7 mouse cellular contexts compared by ENCODE assay signal in the genomic region with DNA sequence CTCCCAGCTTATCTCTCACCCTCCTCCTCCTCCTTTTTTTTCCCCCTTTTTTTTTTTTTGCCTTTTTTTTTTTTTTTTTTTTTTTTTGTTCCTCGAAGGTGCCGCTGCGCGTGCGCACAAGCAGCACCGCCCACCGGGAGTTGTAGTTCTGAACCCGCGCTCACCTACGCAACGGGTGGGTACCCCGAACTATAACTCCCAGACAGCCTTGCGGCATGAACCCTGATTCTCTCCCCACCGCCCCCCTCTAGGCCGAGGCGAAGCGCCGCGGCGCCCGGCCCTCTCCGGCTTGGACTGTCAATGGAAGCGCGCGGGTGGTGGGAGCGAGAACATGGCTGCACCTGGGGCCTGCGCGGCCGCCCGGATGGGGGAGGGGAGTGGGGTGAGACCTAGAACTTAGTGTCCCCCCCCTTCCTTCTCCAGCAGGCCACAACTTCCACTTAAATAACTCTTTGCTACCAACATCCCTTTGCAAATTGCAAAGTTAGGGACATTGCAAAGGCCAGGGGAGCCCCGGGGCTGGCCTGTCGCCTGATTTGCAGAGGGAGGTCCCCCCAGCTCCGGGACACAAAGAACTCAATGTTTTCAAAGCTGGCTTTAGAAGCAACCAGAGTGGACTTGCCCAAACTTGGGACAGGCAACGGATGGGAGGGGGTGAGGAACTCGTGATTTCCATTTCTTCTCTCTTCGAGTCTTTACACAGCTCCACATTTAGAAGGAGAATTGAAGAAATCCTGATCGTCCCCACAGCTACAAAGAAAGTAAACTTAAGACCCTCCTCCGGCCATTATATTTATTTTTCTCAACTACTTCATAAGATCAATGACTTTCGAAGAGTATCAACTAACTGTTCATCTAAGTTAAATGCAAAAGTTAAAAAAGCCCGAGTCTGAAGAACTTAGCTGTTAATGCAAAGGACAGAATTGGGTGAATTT. TPM values are rescaled to one million over a fixed set of nuclear protein-coding genes. Genes with fewer than 3 reads are reported as not detected.
DNase-seq lines count a peak whose midpoint lies in the region; ATAC-seq lines count a peak whose summit lies in the region.

TSS of gene Gtf2i (minus strand) at position 73 of the 935 bp plus-strand sequence.

- under 1% methylated on average over 40 of the region's 40 CpGs for WGBS in intestine, embryonic 15.5 days
- under 1% methylated on average over 40 of the region's 40 CpGs for WGBS in midbrain, embryonic 10.5 days

- H3K4me3 ChIP-seq in intestine, embryonic 15.5 days (replicated peaks): peak within 1 kb of the TSS; percentile 64
- peak within 1 kb of the TSS; percentile 94 for H3K4me3 ChIP-seq in midbrain, embryonic 10.5 days

- H3K36me3 ChIP-seq in intestine, embryonic 15.5 days: peaks cover 4% of the 10 kb centered on the region; the same call in 1 of the 2 replicates
- peaks cover 23% of the 10 kb centered on the region for H3K36me3 ChIP-seq in midbrain, embryonic 10.5 days

- intact Hi-C loops in gastrocnemius, postnatal 36 days (cut with DNase I): no loop called here
- intact Hi-C loops in left cerebral cortex, postnatal 25 days (cut with DNase I): loop anchor here (2.0 to 5.0 kb wide), 2 partner anchors 30 to 43 kb away; no protein-coding TSS in a partner anchor

- DNase-seq in adrenal gland, adult 2 months: peak; percentile 97
- peak; percentile 94 for DNase-seq in embryo, embryonic 11.5 days (ENCODE audit: low read depth, low spot score)
- DNase-seq in gastrocnemius, postnatal 36 days: peak; percentile 87 to 91
- DNase-seq in left cerebral cortex, postnatal 25 days (ENCODE audit: low spot score in 2 of 2): peak; percentile 95 to 98
- DNase-seq in midbrain, embryonic 10.5 days (ENCODE audit: low spot score): peak; percentile 97
- peak; percentile 85 for DNase-seq in right cerebral cortex, postnatal 4 days

- peak within 1 kb of the TSS; percentile 83 for H3K9ac ChIP-seq in intestine, embryonic 15.5 days

- ATAC-seq in intestine, embryonic 15.5 days: peak; percentile 92

- peaks cover 21% of the 10 kb centered on the region; the same call in 1 of the 2 replicates for H3K4me1 ChIP-seq in intestine, embryonic 15.5 days (replicated peaks)
- H3K4me1 ChIP-seq in midbrain, embryonic 10.5 days: peaks cover 43% of the 10 kb centered on the region

- H3K9me3 ChIP-seq in intestine, embryonic 15.5 days: no peaks in the 10 kb centered on the region
- no peaks in the 10 kb centered on the region for H3K9me3 ChIP-seq in midbrain, embryonic 10.5 days (replicated peaks)

- peak within 1 kb of the TSS; percentile 98 for H3K27ac ChIP-seq in intestine, embryonic 15.5 days
- peak within 1 kb of the TSS; percentile 100 for H3K27ac ChIP-seq in midbrain, embryonic 10.5 days (replicated peaks)

- H3K27me3 ChIP-seq in intestine, embryonic 15.5 days (replicated peaks): no peaks in the 10 kb centered on the region
- H3K27me3 ChIP-seq in midbrain, embryonic 10.5 days (ENCODE audit: low read depth, poor library complexity, severe bottlenecking): no peaks in the 10 kb centered on the region

- H3K4me2 ChIP-seq in intestine, embryonic 15.5 days (replicated peaks): peak within 1 kb of the TSS; percentile 76

RNA-seq across cellular contexts. Expression of gene Gtf2i, which starts in this region (rescaled TPM):
- total RNA-seq in adrenal gland, adult 2 months (2021): 100 to 1,000 TPM; 239 to 244 TPM
- polyA plus RNA-seq in adrenal gland, adult 2 months (2012; rRNA removed): 104 and 110 TPM in 2 replicates
- total RNA-seq in gastrocnemius, postnatal 36 days (2021): 10 to 100 TPM; 95.3 to 98.5 TPM
- polyA plus RNA-seq in intestine, embryonic 15.5 days (2015; fragmentation: Nextera tagmentation; extraction: Ambion mirVana): 125 and 137 TPM in 2 replicates
- total RNA-seq in left cerebral cortex, postnatal 25 days (2021): 100 to 1,000 TPM; 213 to 217 TPM
- 172 and 200 TPM in 2 replicates for polyA plus RNA-seq in midbrain, embryonic 10.5 days (2016; fragmentation: Nextera tagmentation; extraction: Ambion mirVana)

Comparison
In these comparisons a context has a peak if more than half of its experiments do, and no peak if none do; other contexts are left out.
1. Peak in every context shown above with its lines: DNase-seq, ATAC-seq, H3K4me3 ChIP-seq and H3K27ac ChIP-seq.